Comparison of ENCODE assay signal across 15 mouse cellular contexts in genomic region chr13:35738210-35738609, GRCm38 (mm10).
"Had no signal": no experiment of that assay in that cellular context is flagged by ENCODE, and none has a peak within 500 bp of the region (broad histone marks: within the 10 kb centered on the region; RNA-seq: fewer than 3 reads in every experiment).

No protein-coding gene starts in this region.

- H3K27ac ChIP-seq: macrophage; neural tube, embryonic 13.5 days; neural tube, embryonic 15.5 days had no signal

- DNase-seq: lung, adult 18-20 months; lung, postnatal 14 days; lung, postnatal 36 days; midbrain, embryonic 14.5 days; right cerebral cortex, postnatal 14 days; spleen, adult 18-20 months; thymus, adult 18-20 months; thymus, postnatal 14 days; thymus, postnatal 36 days had no signal

- H3K36me3 ChIP-seq: neural tube, embryonic 13.5 days; neural tube, embryonic 15.5 days had no signal

- H3K4me3 ChIP-seq: megakaryocyte, embryonic 14.5 days; myocyte; neural tube, embryonic 13.5 days; neural tube, embryonic 15.5 days had no signal

- H3K9ac ChIP-seq: lung, embryonic 14.5 days; neural tube, embryonic 13.5 days; neural tube, embryonic 15.5 days had no signal
